Mouse (Mus musculus) midbrain, embryonic 14.5 days (tissue): Measurements from ENCODE around the gene Gm20388. TPM values are rescaled to one million over a fixed set of nuclear protein-coding genes. Genes with fewer than 3 reads are reported as not detected.

ENCODE experiments used
- ATAC-seq: fragments of 200-750 bp; cut with Nextera tagmentation; 2 replicates; pipeline ENCODE4 v1.8.0; 2017; ENCODE audit warnings: moderate number of reproducible peaks, moderate library complexity; ENCODE audit not compliant: low FRiP score, low TSS enrichment
- DNase-seq: peaks from one replicate; pipeline ENCODE4 v3.0.0-alpha.2; 2015
- H3K27ac ChIP-seq: fragments of 300-500 bp; sonication (generic); replicated peaks from 2 replicates; pipeline ENCODE4 v1.5.1; 2014; ENCODE audit warnings: mild to moderate bottlenecking, low read depth, low read length, moderate library complexity
- H3K27me3 ChIP-seq: fragments of 300-500 bp; sonication (generic); 2 replicates; pipeline ENCODE4 v1.6.1; 2014; ENCODE audit warnings: low read length, control low read depth, mixed read lengths; ENCODE audit not compliant: control insufficient read depth, insufficient read depth
- H3K36me3 ChIP-seq: fragments of 300-500 bp; sonication (generic); 2 replicates; pipeline ENCODE4 v1.6.1; 2014; ENCODE audit warnings: low read length, control low read depth; ENCODE audit not compliant: control insufficient read depth, insufficient read depth
- H3K4me1 ChIP-seq: fragments of 300-500 bp; sonication (generic); 2 replicates; pipeline ENCODE4 v1.6.1; 2014; ENCODE audit warnings: mild to moderate bottlenecking, antibody characterized with exemption, low read length, control low read depth; ENCODE audit not compliant: control insufficient read depth, insufficient read depth
- H3K4me2 ChIP-seq: fragments of 300-500 bp; sonication (generic); 2 replicates; pipeline ENCODE4 v1.6.1; 2014; ENCODE audit warnings: mild to moderate bottlenecking, low read length, moderate library complexity
- H3K4me3 ChIP-seq: fragments of 300-500 bp; sonication (generic); replicated peaks from 2 replicates; pipeline ENCODE4 v1.5.1; 2014; ENCODE audit warnings: low read depth, low read length
- H3K9ac ChIP-seq: fragments of 300-500 bp; sonication (generic); replicated peaks from 2 replicates; pipeline ENCODE4 v1.6.1; 2014; ENCODE audit warnings: mild to moderate bottlenecking, low read length, moderate library complexity
- H3K9me3 ChIP-seq: fragments of 300-500 bp; sonication (generic); 2 replicates; pipeline ENCODE4 v1.6.1; 2016; ENCODE audit warnings: low read length, control low read depth, mixed read lengths; ENCODE audit not compliant: control insufficient read depth
- WGBS: fragments of 180-500 bp; shearing (Covaris S2); extraction: QIAGEN DNeasy Blood & Tissue Kit; methylation state at CpG from one replicate; pipeline ENCODE4 v1.1.7; 2014; 5-methylcytosine and 5-hydroxymethylcytosine counted together
- polyA plus RNA-seq: library from polyadenylated mRNA; unstranded; fragments of >200 nt; fragmentation: Nextera tagmentation; extraction: Ambion mirVana; gene quantifications from 2 replicates; pipeline ENCODE4 v1.2.1, GENCODE M21; 2014

The Gm20388 gene
- polyA plus RNA-seq, 1 experiment from 2014 or later, result 4.1 TPM

DNA sequence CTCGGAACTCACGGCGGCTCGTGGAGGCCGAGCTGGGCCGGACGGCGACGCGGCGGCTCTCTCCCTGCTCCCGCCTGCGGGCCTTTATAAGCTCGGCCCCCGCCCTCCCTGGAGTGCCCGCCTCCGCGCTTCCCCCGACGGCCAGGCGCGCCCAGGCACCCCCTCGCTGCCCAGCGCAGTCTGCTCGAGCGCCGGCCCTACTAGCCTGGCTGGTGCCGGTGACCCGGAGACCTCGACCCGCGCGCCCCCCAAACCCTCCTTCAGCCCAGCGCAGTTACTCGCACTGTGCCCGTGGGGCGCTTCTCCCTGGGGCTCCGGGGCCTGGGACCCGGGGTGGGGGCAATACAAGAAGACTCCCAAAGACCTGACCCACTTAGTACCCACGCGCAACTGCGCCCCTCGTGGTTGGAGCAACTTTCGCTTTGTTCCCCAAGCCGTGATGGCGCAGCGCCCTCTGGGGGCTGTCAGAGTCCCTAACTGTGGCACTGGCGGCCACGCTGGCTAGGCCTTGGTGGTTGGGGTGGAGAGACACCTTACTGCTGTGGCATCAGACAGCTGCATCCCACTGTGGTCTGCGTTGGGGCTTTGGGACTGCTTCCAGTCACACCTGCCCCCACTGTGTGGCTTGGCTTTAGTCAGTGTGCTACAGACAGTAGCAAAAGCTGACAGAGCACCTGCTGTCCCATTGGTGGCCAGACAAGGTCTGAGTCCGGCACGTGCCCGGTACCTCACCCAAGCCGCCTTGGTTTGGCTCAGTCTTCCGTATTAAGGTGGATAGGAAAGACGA is 2640.8 kb downstream of the Gm20388 start, which contains the start of gene Piezo1:
TSS of gene Piezo1 (minus strand) at position 65 of the 787 bp plus-strand sequence.
- H3K9ac ChIP-seq, result peak within 1 kb of the TSS; percentile 49
- peaks cover 26% of the 10 kb centered on the region for H3K27me3 ChIP-seq
- H3K27ac ChIP-seq, result no peak within 1 kb of the TSS
- no peaks in the 10 kb centered on the region for H3K9me3 ChIP-seq
- 11% methylated on average over 56 of the region's 56 CpGs for WGBS
- no peak for ATAC-seq
- H3K4me2 ChIP-seq, result peak within 1 kb of the TSS; percentile 80
- H3K4me3 ChIP-seq, result peak within 1 kb of the TSS; percentile 45
- DNase-seq, result peak; percentile 71
- peaks cover 7% of the 10 kb centered on the region; the same call in 1 of the 2 replicates for H3K4me1 ChIP-seq
- H3K36me3 ChIP-seq, result no peaks in the 10 kb centered on the region

DNA sequence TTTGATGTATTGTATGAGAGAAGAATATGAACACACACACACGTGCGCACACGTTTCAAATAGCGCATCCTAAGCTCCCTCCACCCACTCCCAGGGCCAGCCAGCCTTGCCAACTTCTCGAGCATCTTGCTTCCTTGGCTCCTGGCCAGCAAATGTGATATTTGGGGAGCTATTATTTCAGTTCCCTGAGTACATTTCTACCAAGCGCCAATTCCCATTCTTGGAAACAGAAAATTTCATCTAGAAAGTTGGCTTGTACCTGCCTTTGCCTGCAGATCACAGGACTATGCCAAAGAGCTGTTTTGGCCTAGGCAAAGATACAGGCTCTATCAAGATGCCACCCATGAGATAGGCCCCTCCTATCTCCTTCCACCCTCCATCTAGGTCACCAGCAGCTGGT is 2644.1 kb downstream of the Gm20388 start:
- peaks cover 7% of the 10 kb centered on the region; the same call in 1 of the 2 replicates for H3K4me1 ChIP-seq
- ATAC-seq, result no peak
- no peaks in the 10 kb centered on the region for H3K9me3 ChIP-seq
- H3K9ac ChIP-seq, result no peak overlapping the region
- DNase-seq, result no peak
- no peak overlapping the region for H3K4me2 ChIP-seq
- no peak overlapping the region for H3K27ac ChIP-seq
- H3K27me3 ChIP-seq, result peaks cover 21% of the 10 kb centered on the region
- no peak overlapping the region for H3K4me3 ChIP-seq
- 81% methylated on average over 6 of the region's 6 CpGs for WGBS
- no peaks in the 10 kb centered on the region for H3K36me3 ChIP-seq

DNA sequence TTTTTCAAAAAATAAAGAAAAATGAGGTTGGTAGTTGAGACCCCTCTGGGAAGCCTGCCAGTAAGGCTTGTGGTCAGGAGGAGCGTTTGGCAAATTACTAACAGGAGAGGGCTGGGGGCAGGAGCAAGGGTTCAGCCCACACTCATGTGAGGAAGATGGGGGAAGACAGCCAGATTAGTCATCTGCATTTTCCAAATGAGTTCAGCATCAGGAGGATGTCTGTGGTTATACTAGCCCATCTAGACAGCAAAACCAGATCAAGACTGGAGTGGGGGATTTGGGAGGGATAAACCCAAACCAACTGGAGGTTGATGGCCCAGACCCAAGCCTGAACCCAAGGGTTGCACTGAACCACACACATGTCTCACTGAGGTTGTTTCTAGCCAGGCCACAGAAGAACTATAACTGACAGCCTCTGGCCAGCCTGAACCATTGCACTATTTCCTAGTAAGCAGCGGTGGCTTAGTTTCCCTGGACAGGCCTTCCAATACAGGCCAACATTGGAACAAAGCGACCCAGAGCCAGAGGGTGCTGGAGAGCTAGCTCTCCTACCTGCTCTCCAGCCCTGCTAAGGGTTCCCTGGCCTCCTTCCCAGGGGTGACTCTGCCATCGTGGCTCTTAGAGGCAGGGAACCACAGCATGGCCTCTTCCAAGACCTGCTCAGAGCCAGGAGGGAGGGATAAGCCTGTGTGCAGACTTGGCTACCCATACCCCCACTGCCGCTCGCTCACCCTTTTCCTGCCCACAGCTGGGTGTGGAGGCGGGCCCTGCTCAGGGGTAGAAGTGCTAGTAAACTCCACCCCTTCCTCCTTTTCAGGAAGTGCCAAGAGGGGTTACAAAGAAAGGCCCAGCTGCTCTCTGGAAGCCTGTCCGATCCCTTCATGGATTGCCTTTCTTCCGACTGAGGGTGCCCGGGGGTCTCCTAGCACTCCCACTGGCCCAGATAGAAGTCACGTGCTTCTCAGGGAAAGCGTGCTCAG is 2645.7 kb downstream of the Gm20388 start:
- WGBS, result 63% methylated on average over 12 of the region's 12 CpGs
- Histone ChIP-seq H3K4me3 (no peak overlapping the region), H3K27ac (no peak overlapping the region), H3K4me2 (no peak overlapping the region), H3K9ac (no peak overlapping the region), H3K4me1 (peaks cover under 1% of the 10 kb centered on the region; the same call in 1 of the 2 replicates), H3K9me3 (no peaks in the 10 kb centered on the region), H3K36me3 (no peaks in the 10 kb centered on the region), H3K27me3 (peaks cover 6% of the 10 kb centered on the region)
- no peak for DNase-seq
- no peak for ATAC-seq

DNA sequence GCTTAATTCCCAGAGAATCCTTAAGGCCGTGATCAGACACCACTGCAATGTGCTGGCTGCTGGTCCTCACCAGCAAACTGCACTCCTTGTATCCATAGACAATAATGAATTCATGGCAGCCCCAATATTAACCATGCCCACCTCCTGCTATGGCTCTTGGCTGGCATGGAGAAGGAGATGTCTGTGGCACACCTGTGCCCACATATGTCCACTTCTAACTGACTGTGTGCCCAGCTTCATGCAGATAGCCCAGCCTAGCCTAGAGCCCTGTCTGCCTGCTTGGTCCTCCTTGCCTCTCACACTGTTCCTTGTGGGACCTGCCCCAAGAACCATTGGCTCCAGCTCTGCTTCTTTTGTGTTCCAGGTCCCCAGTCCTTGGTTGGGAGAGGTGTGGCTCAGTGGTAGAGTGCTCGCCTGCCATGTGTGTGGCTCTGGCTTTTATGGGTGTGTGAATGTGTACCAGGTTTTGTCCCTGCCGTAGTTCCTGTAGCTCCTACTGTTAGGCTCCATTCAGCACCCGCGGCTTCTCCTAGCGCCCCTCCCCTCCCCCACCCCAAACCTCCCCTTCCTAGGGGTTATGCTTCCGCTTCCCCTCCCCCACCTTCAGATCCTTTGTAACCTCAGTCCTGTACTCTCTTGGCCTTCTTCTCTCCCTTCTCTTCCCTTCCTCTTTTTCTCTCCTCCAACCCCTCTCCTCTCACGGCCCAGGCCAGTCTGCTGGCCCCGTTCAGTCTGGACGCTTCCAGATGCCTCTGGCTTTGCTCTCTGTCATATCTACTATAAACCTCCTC is 2646.8 kb downstream of the Gm20388 start:
- 54% methylated on average over 10 of the region's 10 CpGs for WGBS
- no peaks in the 10 kb centered on the region for H3K9me3 ChIP-seq
- H3K4me3 ChIP-seq, result no peak overlapping the region
- H3K27ac ChIP-seq, result no peak overlapping the region
- ATAC-seq, result no peak
- no peaks in the 10 kb centered on the region for H3K4me1 ChIP-seq
- no peak overlapping the region for H3K4me2 ChIP-seq
- H3K36me3 ChIP-seq, result no peaks in the 10 kb centered on the region
- no peak for DNase-seq
- no peak overlapping the region for H3K9ac ChIP-seq
- H3K27me3 ChIP-seq, result no peaks in the 10 kb centered on the region

DNA sequence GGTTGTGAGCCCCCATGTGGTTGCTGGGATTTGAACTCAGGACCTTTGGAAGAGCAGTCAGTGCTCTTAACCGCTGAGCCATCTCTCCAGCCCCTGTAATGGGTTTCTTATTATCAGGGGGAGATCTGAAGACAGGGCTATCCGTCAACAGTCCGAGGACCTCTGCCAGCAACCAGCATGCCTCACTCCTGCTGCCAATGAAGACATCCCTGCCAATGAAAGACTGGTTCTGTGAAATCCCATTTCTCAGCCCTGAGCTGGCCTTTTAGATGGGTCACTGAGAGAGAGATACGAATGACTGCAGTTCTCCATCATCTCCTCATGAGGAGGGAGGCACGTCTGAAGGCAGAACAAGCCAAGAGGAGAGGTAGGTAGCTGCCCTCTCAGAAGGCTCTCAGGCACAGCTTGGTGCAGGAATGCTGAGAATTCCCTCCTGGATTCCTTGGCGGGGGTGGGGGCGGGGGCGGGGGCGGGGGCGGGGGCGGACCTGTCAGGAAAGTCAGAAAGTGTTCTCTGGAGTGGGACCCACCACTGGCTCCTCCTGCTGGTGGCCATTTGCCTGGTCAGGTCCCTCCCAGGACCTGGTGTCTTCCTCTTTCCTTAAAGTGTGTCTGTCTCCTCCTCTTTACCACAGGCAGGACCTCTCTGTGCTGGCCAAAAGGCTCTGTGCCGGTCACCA is 2648.2 kb downstream of the Gm20388 start:
- Histone ChIP-seq H3K4me3 (no peak overlapping the region), H3K4me1 (no peaks in the 10 kb centered on the region), H3K4me2 (no peak overlapping the region), H3K36me3 (no peaks in the 10 kb centered on the region), H3K27me3 (no peaks in the 10 kb centered on the region), H3K27ac (no peak overlapping the region), H3K9ac (no peak overlapping the region), H3K9me3 (no peaks in the 10 kb centered on the region)
- no peak for ATAC-seq
- WGBS, result 16% methylated on average over 12 of the region's 12 CpGs
- no peak for DNase-seq

DNA sequence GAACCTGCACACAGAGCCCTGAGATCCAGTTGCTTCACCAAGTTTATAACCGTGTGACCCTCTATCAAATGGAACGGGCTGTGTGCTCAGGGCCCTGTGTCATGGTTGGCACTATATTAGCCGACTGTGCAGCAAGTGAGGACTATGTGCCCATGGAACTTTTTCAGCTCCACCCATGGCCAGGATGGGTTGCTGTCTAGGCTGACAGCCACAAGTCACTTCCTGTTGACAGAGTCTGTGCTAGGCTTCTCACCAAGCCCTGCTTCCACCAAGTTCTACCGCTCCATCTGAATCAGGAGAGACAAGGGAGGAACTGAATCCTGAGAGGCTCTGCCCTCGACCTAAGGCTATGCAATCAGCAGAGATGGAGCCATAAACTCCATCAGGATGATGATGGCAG is 2650.6 kb downstream of the Gm20388 start:
- DNase-seq (no peak), ATAC-seq (no peak)
- Histone ChIP-seq H3K36me3 (no peaks in the 10 kb centered on the region), H3K9ac (no peak overlapping the region), H3K27ac (no peak overlapping the region), H3K4me3 (no peak overlapping the region), H3K4me1 (no peaks in the 10 kb centered on the region), H3K4me2 (no peak overlapping the region), H3K9me3 (no peaks in the 10 kb centered on the region), H3K27me3 (no peaks in the 10 kb centered on the region)
- WGBS, result 80% methylated on average over 5 of the region's 5 CpGs

DNA sequence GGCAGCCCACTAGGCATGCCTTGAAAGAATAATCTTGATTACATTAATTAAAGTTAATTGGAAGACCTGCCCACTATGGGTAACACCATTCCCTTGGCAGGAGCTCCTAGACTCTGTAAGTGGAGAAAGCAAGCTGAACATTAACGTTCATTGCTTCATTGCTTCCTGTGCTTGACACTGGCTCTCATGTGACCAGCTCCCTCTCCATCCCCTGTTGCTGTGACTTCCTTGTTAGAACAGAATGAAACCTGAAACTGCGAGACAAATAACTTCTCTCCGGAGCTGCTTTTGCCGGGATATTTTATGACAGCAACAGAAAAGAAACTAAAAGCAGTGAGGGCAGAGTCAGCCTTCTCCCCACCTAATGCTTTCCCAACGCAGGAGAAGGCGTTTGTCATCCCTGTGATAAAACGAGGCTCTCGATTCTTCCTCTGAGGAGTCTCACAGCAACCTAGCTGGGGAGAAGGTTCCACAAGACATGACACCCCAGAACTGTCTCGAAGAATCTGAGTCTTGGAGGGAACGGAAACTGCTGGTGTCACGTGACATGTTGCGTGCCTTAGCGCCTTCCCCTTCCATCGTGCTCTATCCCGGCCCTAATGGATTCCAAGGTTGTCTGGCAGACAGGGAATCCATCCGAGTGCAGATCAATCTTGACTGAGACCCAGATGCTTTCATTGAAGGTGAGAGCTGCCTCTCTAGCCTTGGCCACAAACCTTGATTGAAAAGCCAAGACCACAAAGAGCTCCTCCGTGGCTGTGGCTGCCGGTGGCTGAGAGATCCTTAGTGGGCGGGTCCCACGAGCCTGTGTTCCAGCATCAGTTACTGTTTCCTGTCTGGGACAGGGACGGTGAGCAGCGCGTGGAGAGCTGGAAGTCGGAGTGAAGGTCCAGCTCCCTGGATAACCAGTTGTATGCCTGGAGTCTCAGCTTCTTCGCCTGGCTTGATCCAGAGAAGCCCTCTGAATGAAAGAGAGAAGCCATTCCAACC is 2654.0 kb downstream of the Gm20388 start:
- no peak for ATAC-seq
- Histone ChIP-seq H3K9ac (no peak overlapping the region), H3K9me3 (no peaks in the 10 kb centered on the region), H3K27ac (no peak overlapping the region), H3K4me2 (no peak overlapping the region), H3K36me3 (no peaks in the 10 kb centered on the region), H3K4me3 (no peak overlapping the region), H3K27me3 (no peaks in the 10 kb centered on the region), H3K4me1 (peaks cover 11% of the 10 kb centered on the region)
- DNase-seq, result no peak
- 89% methylated on average over 25 of the region's 25 CpGs for WGBS
